Mouse (Mus musculus): ENCODE results near the gene B9d2. TPM values are rescaled to one million over a fixed set of nuclear protein-coding genes. Genes with fewer than 3 reads are reported as not detected.

Gene B9d2
- polyA plus RNA-seq, 1 experiment, result 40.7 TPM

DNA sequence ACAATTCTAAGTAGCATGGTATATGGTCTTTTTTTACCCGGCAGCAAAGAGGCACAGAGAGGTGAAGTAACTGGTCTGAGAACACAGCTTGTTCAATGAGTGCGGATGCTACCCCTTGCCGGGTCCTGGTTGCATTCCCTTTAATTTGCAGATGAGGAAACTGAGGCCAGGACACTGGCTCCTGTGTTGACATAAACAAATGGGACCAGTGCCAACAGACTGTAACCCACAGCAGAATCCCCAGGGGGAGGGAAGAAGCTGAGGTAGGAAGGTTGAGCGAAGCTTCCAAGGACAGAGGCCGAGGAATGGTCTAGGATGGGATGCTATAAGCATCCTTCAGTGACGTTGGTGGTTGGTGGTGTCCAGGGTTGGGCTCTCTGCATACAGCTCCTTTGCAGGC, 5.2 kb upstream of the B9d2 start:
- H3K79me2 ChIP-seq (ENCODE audit: control insufficient read depth, insufficient read depth), result no peaks in the 10 kb centered on the region
- TF ChIP-seq POLR2A (IDR thresholded peaks at IDR 0.05; ENCODE audit: insufficient read length, low read depth) (no peak), CEBPB (IDR thresholded peaks at IDR 0.05; ENCODE audit: insufficient read depth, poor library complexity, severe bottlenecking) (no peak), E2F4 (IDR thresholded peaks at IDR 0.05; ENCODE audit: insufficient read depth) (no peak), MYOG (IDR thresholded peaks at IDR 0.05; ENCODE audit: control insufficient read depth in 1 of 3, insufficient read depth in 1 of 3, insufficient read length in 2 of 3, low read depth in 2 of 3) (no peak), TCF3 (IDR thresholded peaks at IDR 0.05; ENCODE audit: insufficient read length, low read depth) (no peak), MYOD1 (IDR thresholded peaks at IDR 0.05; ENCODE audit: control insufficient read depth in 1 of 3, insufficient read length in 2 of 3, low read depth in 2 of 3) (no peak), TCF12 (IDR thresholded peaks at IDR 0.05; ENCODE audit: insufficient read depth, poor library complexity, severe bottlenecking) (no peak), POLR2AphosphoS2 (IDR thresholded peaks at IDR 0.05; ENCODE audit: insufficient read length, low read depth) (no peak), MAX (IDR thresholded peaks at IDR 0.05; ENCODE audit: low read depth) (no peak)
- H3ac ChIP-seq (ENCODE audit: control insufficient read depth, insufficient read length), result no peak overlapping the region
- no peak overlapping the region for H3K4me3 ChIP-seq
- no peak overlapping the region for H3K4me2 ChIP-seq (ENCODE audit: low read depth)
- peaks cover 4% of the 10 kb centered on the region for H3K27me3 ChIP-seq (ENCODE audit: control insufficient read depth, insufficient read depth, insufficient read length)
- no peaks in the 10 kb centered on the region for H3K36me3 ChIP-seq (ENCODE audit: control insufficient read depth, insufficient read depth)

- Histone ChIP-seq H3K27me3 (ENCODE audit: control insufficient read depth, insufficient read depth, insufficient read length) (peaks cover 4% of the 10 kb centered on the region), H3K4me2 (ENCODE audit: low read depth) (peak overlapping the region; percentile 42), H3ac (ENCODE audit: control insufficient read depth, insufficient read length) (no peak overlapping the region), H3K79me2 (ENCODE audit: control insufficient read depth, insufficient read depth) (no peaks in the 10 kb centered on the region), H3K36me3 (ENCODE audit: control insufficient read depth, insufficient read depth) (no peaks in the 10 kb centered on the region), H3K4me3 (no peak overlapping the region)
- TF ChIP-seq E2F4 (IDR thresholded peaks at IDR 0.05; ENCODE audit: insufficient read depth) (no peak), MYOG (IDR thresholded peaks at IDR 0.05; ENCODE audit: control insufficient read depth in 1 of 3, insufficient read depth in 1 of 3, insufficient read length in 2 of 3, low read depth in 2 of 3) (peak in 1 of 3 experiments; percentile 67), MYOD1 (IDR thresholded peaks at IDR 0.05; ENCODE audit: control insufficient read depth in 1 of 3, insufficient read length in 2 of 3, low read depth in 2 of 3) (peak in 2 of 3 experiments; percentile 37 to 38), SRF (IDR thresholded peaks at IDR 0.05; ENCODE audit: control insufficient read depth, insufficient read length, low read depth) (no peak)
Measured at GRCm38 (mm10) chr7:25676085-25676781, 4.3 kb upstream of the B9d2 start.

DNA sequence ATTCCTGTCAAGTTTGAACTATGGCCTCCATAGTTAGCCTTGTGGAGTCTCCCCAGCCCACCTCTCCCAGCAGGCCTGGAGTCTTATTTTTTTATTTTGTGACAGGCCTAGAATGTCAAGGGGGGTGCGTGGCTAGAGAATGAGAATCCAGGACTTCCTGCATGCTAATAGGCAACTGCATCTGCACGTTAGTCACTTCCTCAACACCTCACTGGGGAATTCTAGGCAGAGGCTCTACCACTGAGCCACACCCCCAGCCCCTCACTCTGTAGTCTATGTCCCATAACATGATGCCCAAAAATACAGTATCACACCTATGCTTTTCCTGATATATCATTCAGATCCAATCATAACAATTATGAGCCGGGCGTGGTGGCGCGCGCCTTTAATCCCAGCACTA, 3.6 kb upstream of the B9d2 start:
- peaks cover 4% of the 10 kb centered on the region for H3K27me3 ChIP-seq (ENCODE audit: control insufficient read depth, insufficient read depth, insufficient read length)
- H3ac ChIP-seq (ENCODE audit: control insufficient read depth, insufficient read length), result no peak overlapping the region
- H3K4me3 ChIP-seq, result no peak overlapping the region
- TF ChIP-seq MYOG (IDR thresholded peaks at IDR 0.05; ENCODE audit: control insufficient read depth in 1 of 3, insufficient read depth in 1 of 3, insufficient read length in 2 of 3, low read depth in 2 of 3) (no peak), E2F4 (IDR thresholded peaks at IDR 0.05; ENCODE audit: insufficient read depth) (no peak), MYOD1 (IDR thresholded peaks at IDR 0.05; ENCODE audit: control insufficient read depth in 1 of 3, insufficient read length in 2 of 3, low read depth in 2 of 3) (no peak), TCF12 (IDR thresholded peaks at IDR 0.05; ENCODE audit: insufficient read depth, poor library complexity, severe bottlenecking) (no peak), POLR2AphosphoS2 (IDR thresholded peaks at IDR 0.05; ENCODE audit: insufficient read length, low read depth) (no peak), TCF3 (IDR thresholded peaks at IDR 0.05; ENCODE audit: insufficient read length, low read depth) (no peak), SRF (IDR thresholded peaks at IDR 0.05; ENCODE audit: control insufficient read depth, insufficient read length, low read depth) (no peak), CEBPB (IDR thresholded peaks at IDR 0.05; ENCODE audit: insufficient read depth, poor library complexity, severe bottlenecking) (no peak), USF1 (IDR thresholded peaks at IDR 0.05; ENCODE audit: low read depth) (no peak), POLR2A (IDR thresholded peaks at IDR 0.05; ENCODE audit: insufficient read length, low read depth) (no peak), REST (IDR thresholded peaks at IDR 0.05; ENCODE audit: insufficient read depth, insufficient read length) (no peak), MAX (IDR thresholded peaks at IDR 0.05; ENCODE audit: low read depth) (no peak)
- H3K4me2 ChIP-seq (ENCODE audit: low read depth), result no peak overlapping the region
- peaks cover 5% of the 10 kb centered on the region for H3K79me2 ChIP-seq (ENCODE audit: control insufficient read depth, insufficient read depth)
- H3K36me3 ChIP-seq (ENCODE audit: control insufficient read depth, insufficient read depth), result no peaks in the 10 kb centered on the region

GRCm38 (mm10) chr7:25679971-25680370, 609 bp upstream of the B9d2 start:
- Histone ChIP-seq H3ac (ENCODE audit: control insufficient read depth, insufficient read length) (no peak overlapping the region), H3K79me2 (ENCODE audit: control insufficient read depth, insufficient read depth) (peaks cover 5% of the 10 kb centered on the region), H3K4me3 (peak overlapping the region; percentile 39), H3K4me2 (ENCODE audit: low read depth) (peak overlapping the region; percentile 99), H3K27me3 (ENCODE audit: control insufficient read depth, insufficient read depth, insufficient read length) (no peaks in the 10 kb centered on the region), H3K36me3 (ENCODE audit: control insufficient read depth, insufficient read depth) (no peaks in the 10 kb centered on the region)
- TF ChIP-seq USF1 (IDR thresholded peaks at IDR 0.05; ENCODE audit: low read depth) (no peak), MAX (IDR thresholded peaks at IDR 0.05; ENCODE audit: low read depth) (no peak), SRF (IDR thresholded peaks at IDR 0.05; ENCODE audit: control insufficient read depth, insufficient read length, low read depth) (no peak), E2F4 (IDR thresholded peaks at IDR 0.05; ENCODE audit: insufficient read depth) (no peak), CEBPB (IDR thresholded peaks at IDR 0.05; ENCODE audit: insufficient read depth, poor library complexity, severe bottlenecking) (peak; percentile 24; the same call in 1 of the 2 replicates)
